ENCODE assay signal across 8 mouse cellular contexts in genomic region chr2:122702181-122703036, GRCm38 (mm10). TPM values are rescaled to one million over a fixed set of nuclear protein-coding genes. Genes with fewer than 3 reads are reported as not detected.
DNase-seq lines count a peak whose midpoint lies in the region; ATAC-seq lines count a peak whose summit lies in the region.

Gene Slc30a4 (minus strand): TSS chr2:122702663.

- peak; percentile 89 to 94 for DNase-seq in adrenal gland, adult (ENCODE audit: inconsistent age in 2 of 2, low spot score in 1 of 2)
- DNase-seq in embryo, embryonic 10.5 days (ENCODE audit: low spot score): peak; percentile 86
- peak; percentile 75 to 84 for DNase-seq in gastrocnemius, postnatal 4 days (ENCODE audit: low spot score in 2 of 2)
- peak; percentile 86 for DNase-seq in left cerebral cortex, postnatal 4 days
- peak; percentile 84 for DNase-seq in midbrain, embryonic 10.5 days (ENCODE audit: low spot score)
- peak; percentile 77 for DNase-seq in right cerebral cortex, postnatal 4 days

- H3K27me3 ChIP-seq in intestine, embryonic 15.5 days (replicated peaks): no peaks in the 10 kb centered on the region
- H3K27me3 ChIP-seq in midbrain, embryonic 10.5 days (ENCODE audit: low read depth, poor library complexity, severe bottlenecking): peaks cover 41% of the 10 kb centered on the region

- intact Hi-C loops in left cerebral cortex, postnatal 4 days (cut with DNase I): no loop called here

- peak; percentile 98 for ATAC-seq in intestine, embryonic 15.5 days
- ATAC-seq in monocyte, adult 5-6 weeks (replicated peaks; ENCODE audit: insufficient number of reproducible peaks, low FRiP score, low TSS enrichment, poor library complexity, severe bottlenecking): no peak

- H3K27ac ChIP-seq in intestine, embryonic 15.5 days: peak within 1 kb of the TSS; percentile 77
- H3K27ac ChIP-seq in midbrain, embryonic 10.5 days (replicated peaks): peak within 1 kb of the TSS; percentile 86

- no peaks in the 10 kb centered on the region for H3K9me3 ChIP-seq in intestine, embryonic 15.5 days
- no peaks in the 10 kb centered on the region for H3K9me3 ChIP-seq in midbrain, embryonic 10.5 days (replicated peaks)

- 0 out of 2 replicates have a peak, but pooled peaks cover 3% of the 10 kb centered on the region for H3K4me1 ChIP-seq in intestine, embryonic 15.5 days (replicated peaks)
- peaks cover 16% of the 10 kb centered on the region for H3K4me1 ChIP-seq in midbrain, embryonic 10.5 days

- H3K4me2 ChIP-seq in intestine, embryonic 15.5 days (replicated peaks): peak within 1 kb of the TSS; percentile 74

- H3K4me3 ChIP-seq in intestine, embryonic 15.5 days (replicated peaks): peak within 1 kb of the TSS; percentile 78
- peak within 1 kb of the TSS; percentile 77 for H3K4me3 ChIP-seq in midbrain, embryonic 10.5 days

- under 1% methylated on average over 111 of the region's 111 CpGs for WGBS in intestine, embryonic 15.5 days
- WGBS in midbrain, embryonic 10.5 days: under 1% methylated on average over 110 of the region's 111 CpGs

- H3K36me3 ChIP-seq in intestine, embryonic 15.5 days: no peaks in the 10 kb centered on the region
- H3K36me3 ChIP-seq in midbrain, embryonic 10.5 days: no peaks in the 10 kb centered on the region

- peak within 1 kb of the TSS; percentile 77 for H3K9ac ChIP-seq in intestine, embryonic 15.5 days

RNA-seq across cellular contexts. Expression of gene Slc30a4, which starts in this region (rescaled TPM):
- 10 to 100 TPM; 20.0 to 21.3 TPM for total RNA-seq in gastrocnemius, postnatal 4 days (2021)
- 10.2 and 10.8 TPM in 2 replicates for polyA plus RNA-seq in intestine, embryonic 15.5 days (2015; fragmentation: Nextera tagmentation; extraction: Ambion mirVana)
- total RNA-seq in left cerebral cortex, postnatal 4 days (2021): 10 to 100 TPM; 36.4 to 40.0 TPM
- polyA plus RNA-seq in midbrain, embryonic 10.5 days (2016; fragmentation: Nextera tagmentation; extraction: Ambion mirVana): 3.3 and 4.1 TPM in 2 replicates
- 1.1 to 3.7 TPM (median 1.6 TPM) in 3 replicates for total RNA-seq in monocyte, adult 5-6 weeks (2017)
